Mouse (Mus musculus) G1E-ER4 (cell line): ENCODE data around the gene Depdc1b. TPM values are rescaled to one million over a fixed set of nuclear protein-coding genes. Genes with fewer than 3 reads are reported as not detected.

ENCODE experiments used
- GATA1 ChIP-seq: IDR thresholded peaks from one replicate; pipeline ENCODE4 v1.8.0; 2012; ENCODE audit warnings: low read length, inconsistent platforms
- polyA plus RNA-seq: library from polyadenylated mRNA; stranded (reverse); fragments of >175 nt; gene quantifications from 2 replicates; pipeline ENCODE4 v1.2.3, GENCODE M21; 2012

The Depdc1b gene
- polyA plus RNA-seq, 1 experiment = 4.7 TPM

DNA sequence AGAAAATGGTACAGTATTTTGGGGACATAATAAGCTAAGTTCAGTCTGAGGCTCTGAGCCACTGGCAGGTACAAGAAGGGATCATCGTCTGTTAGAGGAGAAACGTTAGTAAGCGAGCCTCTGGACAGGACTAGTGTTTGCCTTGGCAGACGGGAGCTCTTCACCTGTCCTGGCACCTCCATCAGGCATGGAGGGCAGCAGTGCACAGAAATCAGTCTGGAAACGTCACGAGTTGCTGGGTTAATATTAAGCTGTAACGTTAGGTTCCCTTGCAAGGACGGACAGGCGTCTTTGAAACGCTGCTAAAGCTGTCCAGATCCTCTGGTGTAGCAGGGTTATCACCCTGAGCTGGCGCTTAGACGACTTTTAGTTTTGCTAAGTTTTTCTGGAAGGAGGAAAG is 51.4 kb downstream of the Depdc1b start:
- TF ChIP-seq GATA1 = no peak

- TF ChIP-seq GATA1 = no peak
Measured at GRCm38 (mm10) chr13:108370241-108370941, 54.3 kb downstream of the Depdc1b start.

DNA sequence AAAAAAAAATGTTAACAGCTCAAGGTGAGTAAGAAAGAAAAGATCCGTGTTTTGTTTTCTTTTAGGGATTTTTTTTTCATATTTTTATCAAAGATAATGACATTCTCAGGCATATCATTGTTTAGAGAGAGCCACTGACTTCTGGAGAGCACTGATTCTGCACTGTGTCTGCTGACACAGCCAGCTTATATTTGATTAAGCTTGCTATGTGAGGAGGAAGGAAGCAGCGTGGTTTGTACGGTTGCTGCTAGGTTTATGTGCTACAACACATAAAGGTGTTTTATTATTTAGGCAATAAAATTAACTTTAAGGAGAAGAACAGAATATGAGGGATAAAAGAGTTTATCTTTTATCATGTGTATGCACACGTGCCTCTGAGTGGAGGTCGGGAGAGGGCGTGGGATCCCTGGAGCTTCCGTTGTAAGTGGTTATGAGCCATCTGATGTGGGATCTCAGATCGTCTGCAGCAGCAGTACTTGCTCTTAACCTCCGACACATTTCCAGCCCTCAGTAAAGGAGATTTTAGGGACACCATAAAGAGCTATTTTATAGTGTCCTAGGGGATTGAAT is 55.3 kb downstream of the Depdc1b start:
- TF ChIP-seq GATA1 = no peak

- TF ChIP-seq GATA1 = no peak
Measured at GRCm38 (mm10) chr13:108373231-108373630, 57.1 kb downstream of the Depdc1b start.

DNA sequence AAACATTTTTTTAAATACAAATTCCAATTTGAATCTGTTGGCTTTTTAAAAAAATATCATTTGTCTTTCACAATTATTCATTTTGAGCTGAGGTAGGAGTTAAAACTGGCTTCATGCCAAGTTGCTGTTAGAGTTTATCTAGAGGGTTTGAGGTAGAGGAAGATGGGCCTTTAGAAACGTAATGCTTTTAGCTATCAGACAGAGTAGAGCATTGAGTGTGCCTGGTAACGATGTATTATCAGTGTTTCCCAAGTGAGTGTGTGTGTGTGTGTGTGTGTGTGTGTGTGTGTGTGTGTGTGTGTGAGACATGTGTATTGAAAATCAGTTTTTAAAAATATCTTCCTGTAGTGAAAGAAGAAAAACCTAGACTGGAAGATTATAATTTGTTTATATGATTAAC is 60.5 kb downstream of the Depdc1b start:
- TF ChIP-seq GATA1 = no peak

GRCm38 (mm10) chr13:108381161-108381560 is 65.0 kb downstream of the Depdc1b start:
- TF ChIP-seq GATA1 = no peak

- TF ChIP-seq GATA1 = no peak
Measured at GRCm38 (mm10) chr13:108383051-108383450, 66.9 kb downstream of the Depdc1b start.

GRCm38 (mm10) chr13:108386058-108386457 is 69.9 kb downstream of the Depdc1b start:
- TF ChIP-seq GATA1 = no peak

- no peak for TF ChIP-seq GATA1
Measured at GRCm38 (mm10) chr13:108390565-108390964, 74.4 kb downstream of the Depdc1b start.

DNA sequence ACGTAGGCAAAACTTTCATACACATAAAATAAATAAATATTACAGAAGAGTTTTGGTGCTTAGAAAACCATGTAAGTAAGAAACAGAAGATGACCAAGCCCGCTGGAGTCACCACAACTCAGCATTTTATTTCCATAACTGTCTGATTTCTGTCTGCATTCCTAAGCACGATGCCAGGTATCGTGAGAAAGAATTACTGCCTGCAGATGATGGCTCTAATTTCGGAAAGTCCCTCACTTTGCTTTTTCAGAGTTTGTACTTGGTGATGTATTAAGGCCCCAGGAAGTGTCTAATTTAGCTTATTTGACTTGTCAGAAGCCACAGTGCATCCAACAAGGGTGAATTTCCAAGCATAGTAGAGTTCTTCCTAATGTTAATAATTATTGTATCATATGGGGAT is 87.1 kb downstream of the Depdc1b start:
- no peak for TF ChIP-seq GATA1

GRCm38 (mm10) chr13:108404372-108404771 is 88.2 kb downstream of the Depdc1b start:
- no peak for TF ChIP-seq GATA1

DNA sequence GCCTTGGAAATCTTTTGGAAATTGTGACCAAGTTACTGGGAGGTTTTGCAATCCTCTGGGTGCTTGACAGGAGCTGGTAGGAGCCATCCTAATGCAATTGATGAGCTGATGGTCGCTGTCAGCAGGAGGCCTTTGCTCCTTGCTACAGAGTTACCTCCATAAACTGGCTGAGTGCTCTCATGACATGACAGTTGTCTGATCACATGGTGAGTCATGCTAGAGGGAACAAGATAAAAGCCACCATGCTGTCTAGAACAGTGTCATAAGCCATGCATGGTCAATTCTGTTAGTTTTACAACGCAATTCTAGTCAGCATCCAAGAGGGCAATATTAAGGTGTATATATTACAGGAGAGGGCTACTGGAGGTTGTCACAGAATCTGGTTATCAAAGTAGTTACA is 99.3 kb downstream of the Depdc1b start:
- TF ChIP-seq GATA1 = no peak

DNA sequence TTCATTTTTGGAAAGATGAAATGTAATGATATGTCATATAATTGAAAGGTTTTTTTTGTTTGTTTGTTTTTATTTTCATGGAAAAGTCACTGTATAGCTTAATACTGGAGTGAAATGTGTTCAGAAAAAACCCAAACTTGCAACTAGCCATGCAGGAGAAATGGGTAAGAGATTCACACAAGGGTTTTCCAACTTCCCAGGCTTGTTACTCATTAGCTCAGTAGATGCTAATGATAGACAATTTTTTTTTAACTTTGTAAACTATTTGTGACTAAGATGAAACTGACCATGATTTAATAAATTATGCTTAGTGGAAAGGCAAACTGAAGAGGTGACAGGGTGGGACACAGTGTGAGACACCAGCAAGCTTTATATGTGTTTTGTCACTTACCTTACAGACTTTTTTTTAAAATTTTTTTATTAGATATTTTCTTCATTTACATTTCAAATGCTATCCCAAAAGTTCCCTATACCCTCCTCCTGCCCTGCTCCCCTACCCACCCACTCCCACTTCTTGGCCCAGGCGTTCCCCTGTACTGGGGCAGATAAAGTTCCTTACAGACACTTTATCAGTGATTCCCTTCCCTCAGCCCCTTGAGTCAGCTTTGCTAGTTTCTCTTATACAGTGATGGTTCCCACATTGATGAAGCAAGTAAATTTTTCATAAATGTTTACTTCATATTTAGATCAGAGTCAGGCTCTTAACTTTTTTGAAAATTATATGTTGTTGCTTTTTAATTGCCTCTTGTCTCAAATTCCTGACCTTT is 102.8 kb downstream of the Depdc1b start:
- TF ChIP-seq GATA1 = no peak

DNA sequence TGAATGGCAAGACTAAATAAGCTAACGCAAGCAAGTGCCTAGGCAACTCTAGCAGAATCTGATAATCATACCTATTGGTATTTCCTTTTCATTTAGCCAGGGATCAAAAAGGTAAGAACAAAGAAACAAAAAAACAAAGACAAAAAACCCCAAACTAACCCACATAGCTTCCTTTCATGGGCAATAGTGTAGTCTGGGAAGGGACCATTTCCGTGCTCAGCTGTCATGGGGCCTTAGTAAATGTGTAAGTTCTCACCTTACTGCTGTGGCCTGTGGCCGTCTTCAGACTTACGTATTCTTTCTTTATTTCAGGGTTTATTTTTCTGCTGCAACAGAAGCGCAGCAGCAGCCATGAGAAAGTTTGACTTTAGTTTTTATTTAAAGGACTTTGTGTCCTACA is 110.2 kb downstream of the Depdc1b start:
- no peak for TF ChIP-seq GATA1

GRCm38 (mm10) chr13:108428809-108429208 is 112.7 kb downstream of the Depdc1b start:
- TF ChIP-seq GATA1 = no peak

GRCm38 (mm10) chr13:108429623-108430022 is 113.5 kb downstream of the Depdc1b start:
- TF ChIP-seq GATA1 = no peak

GRCm38 (mm10) chr13:108431776-108432175 is 115.6 kb downstream of the Depdc1b start:
- no peak for TF ChIP-seq GATA1
